Mouse (Mus musculus) gonadal fat pad, adult 2 months (tissue): ENCODE results near the gene Zfp518b. TPM values are rescaled to one million over a fixed set of nuclear protein-coding genes. Genes with fewer than 3 reads are reported as not detected.

Source experiments
- DNase-seq: peaks from one replicate; pipeline ENCODE4 v3.0.0-alpha.2; 2012; ENCODE audit warnings: low read depth
- polyA plus RNA-seq: library from polyadenylated mRNA; depleted of rRNA; stranded (reverse); fragments of >200 nt; gene quantifications from 2 replicates; pipeline ENCODE4 v1.2.3, GENCODE M21; 2012; rRNA removed

Zfp518b gene
- polyA plus RNA-seq = 1.5 and 3.2 TPM in 2 replicates

- DNase-seq = no peak
Observed at GRCm38 (mm10) chr5:38684164-38684911, at the start of gene Zfp518b. Zfp518b (minus strand) TSS chr5:38684826.

- no peak for DNase-seq
Observed at GRCm38 (mm10) chr5:38708940-38709581, 24.4 kb upstream of the Zfp518b start.

- no peak for DNase-seq
Observed at GRCm38 (mm10) chr5:38707364-38708075, 22.9 kb upstream of the Zfp518b start.

GRCm38 (mm10) chr5:38702941-38703340, 18.3 kb upstream of the Zfp518b start:
- no peak for DNase-seq

- DNase-seq = no peak
Observed at GRCm38 (mm10) chr5:38702091-38702490, 17.5 kb upstream of the Zfp518b start.

- no peak for DNase-seq
Observed at GRCm38 (mm10) chr5:38698466-38698865, 13.8 kb upstream of the Zfp518b start.

- DNase-seq = no peak
Observed at GRCm38 (mm10) chr5:38698046-38698445, 13.4 kb upstream of the Zfp518b start.

GRCm38 (mm10) chr5:38696616-38697375, 12.2 kb upstream of the Zfp518b start:
- DNase-seq = no peak

GRCm38 (mm10) chr5:38692859-38693258, 8.2 kb upstream of the Zfp518b start:
- DNase-seq = no peak

- no peak for DNase-seq
Observed at GRCm38 (mm10) chr5:38689186-38689585, 4.6 kb upstream of the Zfp518b start.

- no peak for DNase-seq
Observed at GRCm38 (mm10) chr5:38687694-38688093, 3.1 kb upstream of the Zfp518b start.

GRCm38 (mm10) chr5:38658836-38659235, 25.8 kb downstream of the Zfp518b start:
- DNase-seq = no peak

- no peak for DNase-seq
Observed at GRCm38 (mm10) chr5:38656204-38656603, 28.4 kb downstream of the Zfp518b start.

GRCm38 (mm10) chr5:38655421-38655928, 29.2 kb downstream of the Zfp518b start:
- no peak for DNase-seq

GRCm38 (mm10) chr5:38654571-38654970, 30.1 kb downstream of the Zfp518b start:
- DNase-seq = no peak

- DNase-seq = no peak
Observed at GRCm38 (mm10) chr5:38653101-38653500, 31.5 kb downstream of the Zfp518b start.

- DNase-seq = no peak
Observed at GRCm38 (mm10) chr5:38651455-38651854, 33.2 kb downstream of the Zfp518b start.

GRCm38 (mm10) chr5:38641526-38641925, 43.1 kb downstream of the Zfp518b start:
- no peak for DNase-seq

GRCm38 (mm10) chr5:38636301-38636749, 48.3 kb downstream of the Zfp518b start:
- DNase-seq = no peak

- DNase-seq = no peak
Observed at GRCm38 (mm10) chr5:38635696-38636095, 48.9 kb downstream of the Zfp518b start.

GRCm38 (mm10) chr5:38634321-38635164, 50.1 kb downstream of the Zfp518b start:
- no peak for DNase-seq
